Mouse (Mus musculus) heart, adult 2 months (tissue): ENCODE measurements around the gene Stk39.

Experiments
- CTCF ChIP-seq: fragments of 200-600 bp; IDR thresholded peaks from 2 replicates; pipeline ENCODE4 v1.8.1; 2022; ENCODE audit warnings: antibody characterized with exemption, mild to moderate bottlenecking, moderate library complexity
- EP300 ChIP-seq: fragments of 200-500 bp; IDR thresholded peaks from 2 replicates; pipeline ENCODE4 v1.6.1; 2011; ENCODE audit warnings: low read depth, low read length, control low read depth; ENCODE audit not compliant: insufficient read depth
- POLR2A ChIP-seq: fragments of 200-500 bp; IDR thresholded peaks from 2 replicates; pipeline ENCODE4 v1.6.1; 2011; ENCODE audit warnings: mild to moderate bottlenecking, low read depth, low read length, control low read depth; ENCODE audit not compliant: insufficient read depth

DNA sequence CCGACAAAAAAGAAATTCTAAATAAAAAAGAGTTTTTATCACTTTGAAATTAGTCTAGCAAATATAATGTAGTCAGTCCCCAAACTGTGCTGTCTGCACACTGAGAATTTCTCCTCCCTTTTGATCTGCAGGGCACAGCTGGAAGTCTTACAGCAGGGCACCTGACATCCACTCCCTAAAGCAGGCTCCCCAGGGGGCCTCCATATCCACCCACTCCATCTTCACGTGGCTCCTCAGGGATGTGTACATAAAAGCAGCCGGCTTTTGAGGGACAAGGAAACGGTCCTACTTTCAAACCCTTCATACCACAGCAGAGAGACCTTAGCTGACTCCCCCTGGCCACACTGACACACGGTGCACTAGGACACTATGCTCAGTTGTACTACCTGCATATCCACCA is 180.2 kb downstream of the Stk39 start:
- TF ChIP-seq CTCF (no peak), POLR2A (no peak), EP300 (no peak)
